Mouse (Mus musculus) embryo, embryonic 10.5 days (tissue): Measurements from ENCODE around the gene Mrps34.
A peak's percentile ranks its signal among the peaks of the same experiment; 100 is the strongest.

Experiments used
- DNase-seq: peaks from one replicate; pipeline ENCODE4 v3.0.0-alpha.2; 2015; ENCODE audit warnings: low spot score

Mrps34 gene

DNA sequence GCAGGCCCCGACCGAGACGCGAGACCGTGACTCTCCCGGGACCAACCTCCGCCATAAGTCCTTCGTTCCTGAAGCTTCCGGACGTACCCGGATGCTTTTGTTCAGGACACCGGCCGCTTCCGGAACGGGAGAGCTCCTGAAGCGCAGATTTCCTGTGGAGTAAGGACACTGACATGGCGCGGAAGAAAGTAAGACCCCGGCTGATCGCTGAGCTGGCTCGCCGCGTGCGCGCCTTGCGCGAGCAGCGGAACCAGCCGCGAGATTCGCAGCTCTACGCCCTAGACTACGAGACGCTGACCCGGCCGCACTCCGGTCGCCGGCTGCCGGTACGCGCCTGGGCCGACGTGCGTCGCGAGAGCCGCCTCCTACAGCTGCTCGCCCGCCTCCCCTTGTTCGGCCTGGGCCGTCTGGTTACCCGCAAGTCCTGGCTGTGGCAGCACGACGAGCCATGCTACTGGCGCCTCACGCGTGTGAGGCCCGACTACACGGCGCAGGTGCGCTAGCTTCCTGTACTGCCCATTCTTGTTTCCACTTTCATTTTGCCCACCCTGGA lies at the start of gene Mrps34, which contains the start of gene Eme2:
Mrps34 (plus strand) TSS at position 122 of the 553 bp plus-strand sequence.
Eme2 (minus strand) TSS at position 93 of the 553 bp plus-strand sequence.
- peak; percentile 94 for DNase-seq

DNA sequence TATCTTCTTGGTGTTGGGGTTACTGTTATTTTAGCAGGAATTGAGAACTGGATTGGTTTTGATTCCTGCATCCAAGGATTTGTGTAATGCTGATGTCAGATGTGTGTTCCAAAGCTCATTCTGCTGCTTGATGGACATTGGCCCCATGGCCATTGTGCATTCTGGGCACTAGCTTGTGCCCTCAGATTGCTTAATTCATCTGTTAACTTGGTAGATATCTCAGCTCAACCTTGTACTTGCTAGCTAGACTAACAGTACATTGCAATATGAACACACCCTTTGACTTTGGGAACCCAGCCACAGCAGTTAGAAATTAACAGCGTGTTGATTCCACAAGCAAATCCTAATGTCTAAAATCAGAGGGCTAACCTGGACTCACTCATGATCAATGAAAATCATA lies 47.5 kb upstream of the Mrps34 start:
- no peak for DNase-seq

DNA sequence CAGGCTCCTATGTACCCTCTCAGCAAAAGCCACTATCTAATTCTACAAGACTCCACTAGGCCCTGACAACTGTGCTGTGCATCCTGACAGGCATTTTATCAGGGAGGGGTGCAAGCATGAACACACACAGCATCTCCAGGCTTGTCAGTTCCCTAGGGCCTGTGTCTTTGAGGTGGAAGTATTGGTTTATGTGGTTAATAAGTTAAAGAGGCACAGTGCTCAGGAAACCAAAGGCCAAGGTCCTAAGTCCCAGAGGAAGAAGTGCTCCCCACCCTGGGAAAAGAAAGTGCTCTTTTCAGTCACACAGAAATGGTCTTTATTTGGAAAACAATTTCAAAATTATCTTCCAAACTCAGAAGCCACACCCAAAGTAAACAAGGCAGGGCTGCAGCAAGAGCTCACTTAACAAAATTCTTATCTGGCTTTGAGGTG lies 46.3 kb upstream of the Mrps34 start:
- DNase-seq = no peak

DNA sequence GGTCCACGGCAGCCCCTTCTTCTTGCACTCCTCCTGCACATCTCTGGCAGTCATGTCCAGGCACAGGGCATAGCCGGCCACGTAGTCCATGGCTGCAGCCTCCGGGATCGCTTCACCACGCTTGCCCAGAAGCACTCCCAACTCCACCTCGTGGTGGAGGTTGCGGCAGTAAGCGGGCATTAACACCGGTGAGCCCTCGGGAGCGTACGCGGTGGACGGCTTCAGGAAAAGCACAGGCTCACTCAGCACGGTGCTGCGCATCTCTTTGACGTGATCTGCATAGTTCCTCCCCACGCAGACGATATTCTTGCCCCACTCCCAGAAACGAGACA lies 45.2 kb upstream of the Mrps34 start:
- DNase-seq = no peak

DNA sequence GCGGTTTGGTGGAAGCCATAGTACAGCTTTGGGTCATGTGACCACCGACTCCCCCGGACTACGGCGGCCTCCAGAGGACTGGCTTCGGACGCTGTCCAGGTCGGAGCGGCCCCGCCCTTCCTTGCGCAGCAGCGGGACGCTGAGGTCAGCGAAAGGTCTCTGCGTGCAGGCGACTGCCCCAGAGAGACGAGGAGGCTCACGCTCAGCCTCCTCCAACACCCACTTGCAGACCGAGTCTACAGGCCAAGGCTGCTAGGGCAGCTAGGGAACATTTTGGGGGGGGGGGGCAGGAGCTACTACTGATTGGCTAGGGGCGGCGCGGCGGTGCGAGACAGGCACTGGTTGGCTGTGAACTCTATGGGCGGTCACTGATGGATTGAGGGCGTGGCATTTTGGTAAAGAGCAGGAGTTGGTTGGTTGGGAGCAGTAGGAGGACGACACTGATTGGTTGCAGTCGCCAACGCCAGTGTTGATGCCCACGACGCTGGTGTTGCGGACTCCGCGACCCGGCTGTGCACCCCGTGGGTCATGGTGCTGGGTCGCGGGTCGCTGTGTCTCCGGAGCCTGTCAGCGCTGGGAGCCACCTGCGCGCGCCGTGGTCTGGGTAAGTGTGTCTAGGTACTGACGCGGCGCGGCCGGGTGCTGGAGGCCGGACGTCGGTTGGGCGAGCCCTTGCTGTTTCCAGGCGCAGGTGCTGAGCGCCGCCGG lies 44.7 kb upstream of the Mrps34 start, which contains the start of gene Fahd1:
Fahd1 (minus strand) TSS at position 300 of the 708 bp plus-strand sequence.
- peak; percentile 99 for DNase-seq

DNA sequence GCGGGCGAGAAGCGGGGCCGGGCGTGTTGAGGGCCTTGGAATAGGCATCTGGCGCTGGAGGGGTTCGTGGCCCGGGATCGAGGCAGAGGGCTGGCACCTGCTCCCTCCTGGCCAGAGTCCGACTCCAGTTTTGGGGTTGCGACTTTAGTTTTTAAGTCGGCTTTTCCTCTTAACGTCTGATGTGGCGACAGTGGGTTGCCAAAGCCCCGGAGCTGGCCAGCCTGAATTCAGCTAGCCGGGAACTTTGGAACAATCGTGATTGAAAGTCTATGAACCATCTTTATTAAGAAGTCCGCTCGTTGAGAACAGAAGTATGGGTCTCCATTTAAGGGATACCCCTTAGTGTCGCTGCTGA lies 44.2 kb upstream of the Mrps34 start:
- DNase-seq = no peak

DNA sequence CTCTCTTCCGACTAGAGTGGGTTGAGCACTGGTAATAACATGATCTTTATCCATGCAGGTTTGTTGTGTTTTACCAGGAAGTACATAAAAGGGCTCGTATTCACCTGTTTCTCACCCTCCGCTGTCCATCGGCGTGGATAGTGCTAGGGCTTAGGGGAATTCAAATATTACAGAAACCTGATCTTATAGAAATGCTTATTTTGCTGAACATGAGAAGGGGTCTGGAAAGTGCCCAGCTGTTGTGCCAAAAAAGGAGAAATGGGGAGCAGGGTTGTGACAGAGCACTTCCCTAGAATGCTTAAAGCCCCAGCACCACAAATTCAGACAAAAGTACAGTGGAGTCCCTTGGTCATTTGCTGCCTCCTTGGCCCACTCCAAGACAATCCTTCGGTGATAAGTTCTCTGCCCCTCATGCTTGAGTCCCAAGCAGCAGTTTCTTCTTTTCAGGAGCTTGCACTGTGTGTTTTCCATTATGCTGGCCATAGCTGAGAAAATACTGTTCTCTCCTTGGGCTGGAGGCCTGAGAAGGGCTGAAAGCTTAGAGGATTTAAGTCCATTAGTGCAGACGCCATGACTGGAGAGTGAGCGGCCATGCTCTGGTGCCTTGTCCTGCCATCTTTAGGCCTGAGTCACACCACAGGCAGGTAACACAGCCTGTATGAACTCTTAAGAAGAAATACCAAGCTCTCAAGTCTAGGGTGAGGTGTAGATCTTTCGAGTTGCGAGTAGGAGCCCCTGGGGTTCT lies 43.4 kb upstream of the Mrps34 start:
- no peak for DNase-seq

DNA sequence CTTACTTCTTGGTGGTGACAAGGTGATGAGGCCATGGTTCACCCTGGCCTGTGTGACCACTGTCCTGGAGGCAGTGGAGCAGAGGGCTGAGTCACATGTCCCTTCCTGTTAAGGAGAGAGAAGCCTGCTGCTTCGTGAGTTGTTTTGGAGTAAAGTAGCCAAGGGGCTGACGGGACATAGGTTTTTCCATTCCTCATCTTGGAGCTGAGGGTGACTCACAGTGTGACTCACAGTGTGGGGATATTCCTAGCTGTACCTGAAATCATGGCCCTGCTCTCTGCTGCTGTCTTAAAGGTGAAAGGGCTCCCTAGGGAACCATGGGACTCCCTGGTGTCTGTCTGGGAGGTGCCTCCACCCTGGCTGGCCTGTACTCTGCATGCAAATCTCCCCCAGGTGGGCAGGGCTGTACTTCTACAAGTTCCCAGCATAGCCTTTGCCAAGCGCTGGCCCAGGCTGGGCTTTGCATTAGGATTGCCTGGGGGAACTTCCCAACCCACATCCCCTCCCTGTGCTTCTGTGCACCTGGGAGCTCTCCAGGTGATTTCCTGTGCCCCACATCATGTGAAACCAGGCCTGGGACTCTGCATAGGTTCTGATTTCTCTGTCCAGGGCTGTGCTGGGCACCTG lies 39.0 kb upstream of the Mrps34 start:
- no peak for DNase-seq

DNA sequence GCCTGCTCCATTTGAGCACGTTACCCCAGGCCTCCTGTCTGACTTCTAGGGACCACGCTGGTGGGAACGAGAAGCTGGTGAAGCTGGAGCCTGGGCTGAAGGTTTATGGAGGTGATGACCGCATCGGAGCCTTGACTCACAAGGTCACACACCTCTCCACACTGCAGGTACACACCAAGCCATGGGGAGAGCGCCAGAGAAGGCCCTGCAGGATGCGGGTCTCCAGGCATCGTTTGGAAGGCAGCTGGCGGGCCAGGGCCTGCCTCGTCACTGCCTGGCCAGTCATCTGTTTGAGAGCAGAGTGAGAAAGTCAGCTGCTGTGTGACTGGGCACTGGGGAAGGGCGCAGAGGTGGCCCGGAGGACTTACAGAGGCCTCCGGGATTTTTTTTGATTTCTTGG lies 38.3 kb upstream of the Mrps34 start:
- no peak for DNase-seq

DNA sequence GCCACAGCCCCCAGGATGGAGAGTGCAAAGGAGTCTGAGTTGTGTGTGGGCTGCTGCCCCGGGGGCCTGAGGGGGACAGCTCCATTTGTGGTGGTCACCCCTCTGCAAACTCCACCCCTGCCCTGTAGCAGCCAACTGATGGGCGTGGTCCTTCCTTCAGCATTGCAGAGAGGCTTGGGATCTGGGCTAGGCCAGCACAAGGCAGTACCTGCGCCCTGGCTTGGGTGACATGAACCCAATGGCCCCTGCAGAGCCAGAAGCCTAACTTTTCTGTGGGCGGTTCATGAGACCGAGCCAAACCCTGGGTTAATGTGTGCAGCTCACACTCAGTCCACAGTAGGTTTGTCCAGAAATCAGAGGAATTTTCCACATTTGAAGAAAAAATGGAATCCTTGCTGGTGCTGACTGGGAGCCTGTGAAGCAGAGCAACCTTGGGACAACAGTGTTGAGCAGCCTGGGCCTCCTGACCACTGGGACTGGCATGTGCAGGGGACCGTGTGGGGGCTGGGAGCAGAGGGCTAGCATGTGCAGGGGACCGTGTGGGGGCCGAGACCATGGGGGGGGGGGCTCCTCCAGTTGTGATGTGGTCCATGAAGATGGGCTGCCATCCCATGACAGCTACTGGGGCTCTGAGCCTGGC lies 37.0 kb upstream of the Mrps34 start:
- DNase-seq = no peak

DNA sequence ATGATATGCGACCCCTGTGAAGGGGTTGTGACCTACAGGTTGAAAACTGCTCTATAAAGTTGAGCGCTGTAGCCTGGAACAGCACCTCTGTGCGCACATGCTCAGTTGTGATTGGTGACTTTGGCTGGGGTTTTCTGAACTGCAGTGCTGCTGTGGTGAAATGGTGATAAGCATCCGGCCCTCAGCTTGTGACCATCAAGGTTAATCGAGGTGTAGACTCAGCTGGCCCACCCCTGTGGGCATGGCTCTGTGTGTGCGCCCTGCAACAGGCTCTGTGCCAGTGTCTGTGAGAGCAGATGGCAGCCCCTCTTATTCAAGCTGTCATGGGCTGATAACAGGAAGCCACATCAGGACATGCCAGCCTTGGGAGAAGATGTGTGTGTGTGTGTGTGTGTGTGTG lies 35.9 kb upstream of the Mrps34 start:
- no peak for DNase-seq

DNA sequence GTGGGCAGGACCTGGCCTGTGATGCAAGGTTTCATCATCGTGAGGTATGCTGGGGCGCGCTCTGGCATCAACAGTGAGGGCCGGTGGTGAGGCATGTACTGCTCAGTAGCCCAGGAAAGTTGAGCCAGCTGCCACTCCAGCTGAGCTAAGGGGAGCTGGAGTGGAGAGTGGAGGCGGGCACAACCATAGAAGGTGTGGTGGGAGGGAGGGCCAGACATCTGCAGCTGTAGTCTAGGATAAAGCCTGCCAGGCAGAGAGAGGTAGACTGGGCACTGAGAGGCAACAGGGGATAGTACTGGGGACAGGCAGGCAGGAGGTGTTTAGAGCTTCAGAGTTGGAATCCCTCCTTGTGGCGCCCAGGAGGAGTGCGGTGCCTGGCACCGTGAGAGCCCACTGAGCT lies 34.8 kb upstream of the Mrps34 start:
- no peak for DNase-seq

DNA sequence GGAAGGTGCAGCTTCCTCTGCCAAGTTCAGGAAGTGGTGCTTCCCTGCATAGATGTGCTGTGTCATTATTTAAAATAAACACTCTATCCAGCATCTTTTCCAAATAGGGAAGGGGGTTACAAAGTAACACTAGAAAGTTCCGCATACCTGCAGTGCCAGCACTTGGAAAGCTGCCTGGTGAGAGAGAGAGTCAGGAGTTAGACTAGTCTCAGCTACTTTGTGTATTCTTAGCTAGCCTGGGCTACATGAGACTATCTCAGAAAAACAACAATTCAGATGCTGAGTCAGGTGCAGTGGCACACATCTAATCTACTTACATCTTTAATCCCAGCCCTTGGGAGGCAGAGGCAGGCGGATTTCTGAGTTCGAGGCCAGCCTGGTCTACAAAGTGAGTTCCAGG lies 33.1 kb upstream of the Mrps34 start:
- DNase-seq = no peak

DNA sequence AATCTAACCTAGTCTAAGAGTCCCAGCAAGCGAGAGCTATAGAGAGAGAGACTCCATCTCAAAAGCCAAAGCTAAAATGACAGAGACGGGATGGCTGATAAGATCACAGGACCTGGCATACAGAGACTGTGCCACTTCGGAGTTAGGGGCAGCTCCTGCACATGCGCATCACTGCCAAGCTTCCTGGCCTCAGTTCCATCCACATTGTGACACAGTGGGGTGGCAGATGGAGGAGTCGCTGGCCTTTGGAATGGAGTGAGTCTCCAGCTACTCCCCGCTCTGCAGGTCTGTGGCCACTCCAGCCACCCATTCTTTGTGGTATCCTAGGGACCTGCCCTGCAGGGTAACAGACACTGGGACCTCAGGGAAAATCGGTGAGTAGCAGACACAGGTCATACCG lies 29.1 kb upstream of the Mrps34 start, which contains the start of gene Igfals:
Igfals (plus strand) TSS at position 222 of the 400 bp plus-strand sequence.
- no peak for DNase-seq

DNA sequence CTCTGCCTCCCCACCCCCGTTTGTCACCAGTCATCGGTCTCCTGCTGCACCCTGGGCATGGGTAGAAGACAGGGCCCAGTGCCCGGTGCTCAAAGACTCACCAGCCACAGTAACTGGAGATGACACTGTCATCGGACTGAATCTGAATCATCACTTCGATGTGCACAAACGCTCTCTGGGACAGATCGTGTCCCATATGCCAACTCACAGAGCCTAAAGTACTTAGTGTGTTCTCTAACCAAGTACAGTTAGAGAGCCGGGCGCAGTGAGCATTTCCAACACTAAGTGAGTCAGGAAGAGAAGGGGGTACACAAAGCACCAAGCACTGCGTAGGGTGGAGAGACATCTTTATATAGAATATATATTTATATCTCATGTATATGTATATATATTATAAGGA lies 27.0 kb upstream of the Mrps34 start:
- DNase-seq = no peak

DNA sequence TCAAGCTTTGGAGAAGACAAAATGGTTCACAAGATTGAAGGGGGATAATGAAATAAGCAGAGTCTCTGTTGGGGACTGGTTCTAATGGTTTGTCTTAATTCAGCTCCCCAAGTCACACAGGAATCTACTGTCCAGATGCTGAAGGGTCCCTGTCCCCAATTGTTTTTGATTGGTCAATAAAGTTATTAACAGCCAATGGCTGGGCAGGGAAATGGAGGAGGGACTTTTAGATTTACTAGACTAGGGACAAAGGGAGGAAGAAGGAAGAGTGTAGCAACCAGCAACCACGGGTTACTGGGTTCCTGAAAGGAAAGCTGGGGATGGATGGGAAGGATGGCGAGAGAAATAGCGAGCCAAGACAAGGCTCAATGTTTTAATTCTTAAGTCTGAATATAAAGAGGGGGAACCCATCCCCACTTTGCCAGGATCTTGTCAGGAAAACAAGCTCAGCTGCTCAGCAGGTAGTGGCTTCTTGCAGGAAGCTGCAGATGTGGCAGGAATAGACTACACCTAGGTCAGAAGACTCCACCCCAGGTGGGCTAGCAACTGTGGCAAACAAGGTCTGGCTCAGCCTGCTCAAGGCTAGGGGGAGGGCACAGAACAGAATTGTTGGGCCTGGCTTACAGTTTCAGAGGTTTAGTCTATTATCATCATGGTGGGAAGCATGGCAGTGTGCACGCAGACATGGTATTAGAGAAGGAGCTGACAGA lies 21.1 kb upstream of the Mrps34 start:
- DNase-seq = no peak

DNA sequence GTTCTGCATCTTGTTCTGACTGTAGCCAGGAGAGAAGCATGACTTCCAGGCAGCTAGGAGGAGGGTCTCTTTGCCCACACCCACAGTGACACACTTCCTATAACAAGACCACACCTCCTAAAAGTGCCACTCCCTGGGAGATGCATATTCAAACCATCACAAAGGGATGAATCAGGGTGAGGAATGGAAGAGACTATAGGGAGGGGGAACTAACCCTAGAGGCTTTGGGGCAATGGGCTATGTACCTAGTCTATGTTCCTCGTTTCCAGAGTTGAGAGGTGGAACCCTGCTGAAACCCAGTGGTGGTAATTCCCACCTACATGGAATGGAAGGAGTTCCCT lies 20.5 kb upstream of the Mrps34 start:
- DNase-seq = no peak

DNA sequence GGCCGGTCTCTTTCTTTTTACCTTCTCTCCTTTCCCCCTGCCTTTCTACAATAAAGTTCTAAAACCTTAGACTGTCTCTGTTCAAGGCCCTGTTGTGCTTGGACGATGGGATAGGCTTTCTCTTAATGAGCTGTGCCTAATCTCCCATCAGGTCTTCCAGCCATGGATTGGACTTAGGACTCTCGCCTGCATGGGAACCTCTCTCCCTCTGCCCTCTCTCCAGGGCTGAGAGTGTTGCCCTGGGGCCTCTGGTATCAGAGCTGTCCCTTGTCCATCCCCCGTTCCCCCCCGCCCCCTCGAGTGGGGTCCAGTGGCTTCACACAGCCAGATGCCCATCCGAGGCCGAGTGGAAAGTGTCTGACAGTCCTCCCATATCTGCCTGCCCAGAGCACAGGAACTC lies 19.9 kb upstream of the Mrps34 start:
- no peak for DNase-seq

DNA sequence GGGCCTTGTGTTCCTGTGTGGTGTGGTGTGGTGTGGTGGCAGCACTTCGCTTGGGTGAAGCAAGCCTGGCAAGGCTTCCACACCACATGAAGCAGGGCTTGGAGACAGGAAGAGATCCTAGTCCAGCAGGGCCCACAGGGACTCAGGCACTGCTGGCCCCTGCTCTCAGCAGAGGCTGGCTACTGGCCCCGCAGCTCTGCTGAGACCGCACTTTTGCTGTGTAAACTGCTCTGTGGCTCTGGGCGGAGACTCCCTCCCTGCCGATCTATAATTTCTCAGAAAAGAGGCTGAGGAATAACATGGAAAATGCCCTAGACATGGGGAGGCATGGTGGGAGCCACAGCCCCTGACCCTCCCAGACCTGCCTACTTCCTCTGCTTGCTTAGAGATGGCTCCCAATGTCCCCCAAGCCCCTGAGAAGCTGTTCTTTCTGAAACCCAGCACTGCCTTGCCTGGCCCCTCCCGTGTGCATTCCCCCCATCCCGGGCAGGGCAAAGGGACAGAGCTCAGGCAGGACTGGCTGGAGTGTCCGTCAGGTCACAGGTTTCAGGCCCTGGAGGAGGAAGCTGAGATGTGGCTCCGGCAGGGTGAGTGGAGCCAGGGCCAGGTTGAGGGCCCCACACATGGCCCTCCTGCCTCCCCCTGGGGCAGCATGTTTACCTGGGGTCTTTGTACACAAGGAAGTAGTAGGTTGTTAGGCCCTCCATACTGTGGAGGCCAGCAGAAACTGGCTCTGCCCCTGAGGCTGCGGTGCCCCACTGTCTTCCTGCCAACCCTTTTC lies 17.4 kb upstream of the Mrps34 start:
- no peak for DNase-seq

DNA sequence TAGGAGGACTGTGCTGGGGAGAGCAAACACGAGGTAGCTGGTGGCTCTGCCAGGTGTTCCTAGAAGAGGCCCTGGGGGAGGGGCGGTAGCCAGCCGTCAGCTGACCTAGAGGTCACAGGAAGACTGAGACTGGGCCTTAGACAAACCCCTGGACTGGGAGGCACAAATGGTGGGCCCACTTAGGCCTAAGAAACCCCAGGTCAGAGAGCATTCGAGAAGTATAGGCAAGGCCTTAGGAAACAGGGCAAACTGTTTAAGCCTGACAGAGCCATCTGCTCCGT lies 16.9 kb upstream of the Mrps34 start:
- DNase-seq = peak; percentile 12

DNA sequence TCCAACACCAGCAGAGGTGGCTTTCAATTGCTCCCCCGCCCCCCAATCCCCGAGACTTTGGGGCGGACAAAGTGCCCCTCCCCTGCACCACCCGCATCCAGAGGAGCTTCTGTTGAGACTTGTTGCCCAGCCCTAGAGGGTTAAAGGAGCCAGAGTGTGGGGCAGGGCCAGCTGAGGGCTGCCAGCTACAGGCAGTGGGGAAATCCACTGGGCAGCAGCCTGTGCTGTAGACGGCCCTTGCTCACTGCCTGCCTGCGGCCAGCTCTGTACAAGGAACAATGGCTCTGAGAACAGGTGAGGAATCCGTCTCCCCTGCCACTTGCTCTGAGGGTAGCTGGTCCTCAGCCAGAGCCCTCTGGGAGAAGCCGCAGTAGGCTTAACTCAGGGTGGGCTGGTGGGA lies 16.4 kb upstream of the Mrps34 start:
- DNase-seq = no peak
